Mouse (Mus musculus) layer of hippocampus, postnatal 25 days (tissue): ENCODE results near the gene Morc4. TPM values are rescaled to one million over a fixed set of nuclear protein-coding genes. Genes with fewer than 3 reads are reported as not detected.

Experiments used
- DNase-seq, 2 experiments: peaks; one replicate each; pipeline ENCODE4 v3.0.0; 2022; ENCODE audit warnings: mixed read lengths in 2 of 2, low spot score in 1 of 2; ENCODE audit errors: extremely low spot score in 1 of 2
- total RNA-seq, 2 experiments: library from RNA; stranded (reverse); gene quantifications; 2 replicates each; pipeline ENCODE4 v1.2.3; 2021

Gene Morc4
- total RNA-seq, 2 experiments from 2014 or later: 3.8 to 5.8 TPM

GRCm38 (mm10) chrX:139808085-139808484 lies 63.4 kb downstream of the Morc4 start:
- no peak for DNase-seq

GRCm38 (mm10) chrX:139807391-139807790 lies 64.1 kb downstream of the Morc4 start:
- no peak for DNase-seq

- no peak for DNase-seq
These were observed 65.6 kb downstream of the Morc4 start for GRCm38 (mm10) chrX:139805918-139806317.

- no peak for DNase-seq
These were observed 68.4 kb downstream of the Morc4 start for GRCm38 (mm10) chrX:139803028-139803427.

- DNase-seq: no peak
These were observed 71.0 kb downstream of the Morc4 start, which contains the start of gene Cldn2 for GRCm38 (mm10) chrX:139800406-139800878. TSS of gene Cldn2 (plus strand) at chrX:139800828.

GRCm38 (mm10) chrX:139799953-139800352 lies 71.5 kb downstream of the Morc4 start:
- no peak for DNase-seq

GRCm38 (mm10) chrX:139797875-139798274 lies 73.6 kb downstream of the Morc4 start:
- no peak for DNase-seq

GRCm38 (mm10) chrX:139796037-139796436 lies 75.4 kb downstream of the Morc4 start:
- no peak for DNase-seq

GRCm38 (mm10) chrX:139794072-139794845 lies 77.2 kb downstream of the Morc4 start:
- no peak for DNase-seq

GRCm38 (mm10) chrX:139785764-139786163 lies 85.7 kb downstream of the Morc4 start:
- no peak for DNase-seq

GRCm38 (mm10) chrX:139783045-139783422 lies 88.4 kb downstream of the Morc4 start:
- no peak for DNase-seq

- DNase-seq: no peak
These were observed 89.0 kb downstream of the Morc4 start, which contains the start of gene Ripply1 for GRCm38 (mm10) chrX:139782278-139783044. TSS of gene Ripply1 (minus strand) at chrX:139782353.

- DNase-seq: no peak
These were observed 89.9 kb downstream of the Morc4 start for GRCm38 (mm10) chrX:139781563-139781962.

GRCm38 (mm10) chrX:139780988-139781387 lies 90.5 kb downstream of the Morc4 start:
- no peak for DNase-seq

- no peak for DNase-seq
These were observed 92.1 kb downstream of the Morc4 start for GRCm38 (mm10) chrX:139779401-139779800.

GRCm38 (mm10) chrX:139778886-139779285 lies 92.6 kb downstream of the Morc4 start:
- DNase-seq: no peak

- no peak for DNase-seq
These were observed 94.1 kb downstream of the Morc4 start for GRCm38 (mm10) chrX:139777357-139777756.

- no peak for DNase-seq
These were observed 96.3 kb downstream of the Morc4 start for GRCm38 (mm10) chrX:139775084-139775612.

- peak in 1 of 2 experiments; percentile 55 for DNase-seq
These were observed 97.0 kb downstream of the Morc4 start for GRCm38 (mm10) chrX:139774309-139775083.
